Mouse (Mus musculus) left cerebral cortex, adult 8-10 months (tissue): ENCODE measurements at regions not wholly inside any gene's neighbourhood (a gene's known extent, or its start where the extent isn't known, plus 50 kb on each side); places are given as distances from the start of the nearest gene placed in this dataset.
A peak's percentile ranks its signal among the peaks of the same experiment; 100 is the strongest.

ENCODE experiments used
- DNase-seq, 2 experiments: peaks; one replicate each; pipeline ENCODE4 v3.0.0; 2022; ENCODE audit warnings: low spot score in 2 of 2

GRCm38 (mm10) chr6:35608336-35608735, 68.6 kb upstream of the Mtpn start:
- no peak for DNase-seq

GRCm38 (mm10) chr6:35605100-35605499, 65.4 kb upstream of the Mtpn start:
- no peak for DNase-seq

GRCm38 (mm10) chr6:35601373-35601772, 61.7 kb upstream of the Mtpn start:
- DNase-seq, result no peak

- no peak for DNase-seq
These were observed 60.2 kb upstream of the Mtpn start for GRCm38 (mm10) chr6:35599841-35600240.

GRCm38 (mm10) chr6:35598406-35599185, 58.9 kb upstream of the Mtpn start:
- DNase-seq, result peak; percentile 63 to 90

GRCm38 (mm10) chr6:35595012-35595411, 55.3 kb upstream of the Mtpn start:
- no peak for DNase-seq

- no peak for DNase-seq
These were observed 52.5 kb upstream of the Mtpn start for GRCm38 (mm10) chr6:35592234-35592633.
